Mouse (Mus musculus) stomach, embryonic 16.5 days (tissue): Measurements from ENCODE around the gene Bloc1s1. TPM values are rescaled to one million over a fixed set of nuclear protein-coding genes. Genes with fewer than 3 reads are reported as not detected.

ENCODE experiments used
- ATAC-seq: fragments of 200-750 bp; cut with Nextera tagmentation; 2 replicates; pipeline ENCODE4 v1.8.0; 2017; ENCODE audit warnings: moderate number of reproducible peaks, moderate TSS enrichment; ENCODE audit not compliant: insufficient read depth, low FRiP score
- H3K27ac ChIP-seq: fragments of 300-500 bp; sonication (generic); 2 replicates; pipeline ENCODE4 v1.5.1; 2014; ENCODE audit warnings: low read length
- H3K27me3 ChIP-seq: fragments of 300-500 bp; sonication (generic); 2 replicates; pipeline ENCODE4 v1.6.1; 2014; ENCODE audit warnings: low read length, control low read depth, mixed read lengths; ENCODE audit not compliant: control insufficient read depth, insufficient read depth
- H3K36me3 ChIP-seq: fragments of 300-500 bp; sonication (generic); 2 replicates; pipeline ENCODE4 v1.6.1; 2014; ENCODE audit warnings: low read length; ENCODE audit not compliant: control insufficient read depth, insufficient read depth
- H3K4me1 ChIP-seq: fragments of 300-500 bp; sonication (generic); 2 replicates; pipeline ENCODE4 v1.6.1; 2014; ENCODE audit warnings: low read length, control low read depth, mixed read lengths; ENCODE audit not compliant: control insufficient read depth, insufficient read depth
- H3K4me2 ChIP-seq: fragments of 300-500 bp; sonication (generic); 2 replicates; pipeline ENCODE4 v1.6.1; 2014; ENCODE audit warnings: low read depth, low read length, mixed read lengths
- H3K4me3 ChIP-seq: fragments of 300-500 bp; sonication (generic); replicated peaks from 2 replicates; pipeline ENCODE4 v1.5.1; 2014; ENCODE audit warnings: mild to moderate bottlenecking, low read length
- H3K9ac ChIP-seq: fragments of 300-500 bp; sonication (generic); 2 replicates; pipeline ENCODE4 v1.6.1; 2014; ENCODE audit warnings: low read length
- H3K9me3 ChIP-seq: fragments of 300-500 bp; sonication (generic); replicated peaks from 2 replicates; pipeline ENCODE4 v1.6.1; 2016; ENCODE audit warnings: low read length, control low read depth; ENCODE audit not compliant: control insufficient read depth
- WGBS: fragments of 180-500 bp; shearing (Covaris S2); extraction: QIAGEN DNeasy Blood & Tissue Kit; methylation state at CpG from one replicate; pipeline ENCODE4 v1.1.7; 2014; 5-methylcytosine and 5-hydroxymethylcytosine counted together
- polyA plus RNA-seq: library from polyadenylated mRNA; unstranded; fragments of >200 nt; fragmentation: Nextera tagmentation; extraction: Ambion mirVana; gene quantifications from 2 replicates; pipeline ENCODE4 v1.2.1, GENCODE M21; 2015

Bloc1s1 gene
- polyA plus RNA-seq, 1 experiment from 2014 or later, result 206 TPM

DNA sequence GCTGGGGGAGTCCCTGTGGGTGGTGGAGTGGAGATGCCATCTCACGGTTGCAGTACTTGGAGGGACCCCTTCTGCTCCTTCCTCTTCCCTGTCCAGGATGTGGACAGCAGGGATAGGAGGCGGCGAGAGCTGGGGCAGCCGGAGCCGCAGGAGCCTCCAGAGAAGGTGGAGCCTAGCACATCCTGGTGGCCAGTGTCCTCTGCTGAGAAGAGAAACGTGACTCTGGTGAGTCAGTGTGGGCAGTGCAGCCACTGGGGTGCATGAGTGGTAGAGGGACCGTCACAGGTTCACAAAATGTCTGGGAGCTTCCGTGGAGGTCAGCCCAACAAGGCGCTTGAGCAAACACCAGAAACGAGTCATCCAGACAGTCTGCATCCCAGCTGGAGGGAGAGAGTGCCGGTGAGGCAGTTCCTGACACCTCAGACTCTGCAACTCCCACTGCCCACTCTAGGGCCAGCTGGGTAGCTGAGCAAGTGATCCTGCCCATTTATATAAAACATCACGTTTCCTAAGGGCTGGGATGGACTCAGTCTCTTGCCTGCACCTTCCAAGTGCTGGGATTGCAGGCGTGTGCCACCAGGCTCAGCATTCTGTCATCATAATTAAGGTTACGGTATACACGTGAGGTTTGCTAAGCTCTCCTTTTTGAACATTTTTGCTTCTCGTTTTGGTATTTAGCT, 26.5 kb upstream of the Bloc1s1 start:
- ATAC-seq, result no peak
- H3K9me3 ChIP-seq, result no peaks in the 10 kb centered on the region; the same call in 1 of the 2 replicates
- H3K4me2 ChIP-seq, result no peak overlapping the region
- no peak overlapping the region for H3K4me3 ChIP-seq
- H3K27me3 ChIP-seq, result no peaks in the 10 kb centered on the region
- H3K4me1 ChIP-seq, result no peaks in the 10 kb centered on the region
- no peaks in the 10 kb centered on the region for H3K36me3 ChIP-seq
- no peak overlapping the region for H3K9ac ChIP-seq
- no peak overlapping the region for H3K27ac ChIP-seq
- WGBS, result 58% methylated on average over 16 of the region's 16 CpGs

DNA sequence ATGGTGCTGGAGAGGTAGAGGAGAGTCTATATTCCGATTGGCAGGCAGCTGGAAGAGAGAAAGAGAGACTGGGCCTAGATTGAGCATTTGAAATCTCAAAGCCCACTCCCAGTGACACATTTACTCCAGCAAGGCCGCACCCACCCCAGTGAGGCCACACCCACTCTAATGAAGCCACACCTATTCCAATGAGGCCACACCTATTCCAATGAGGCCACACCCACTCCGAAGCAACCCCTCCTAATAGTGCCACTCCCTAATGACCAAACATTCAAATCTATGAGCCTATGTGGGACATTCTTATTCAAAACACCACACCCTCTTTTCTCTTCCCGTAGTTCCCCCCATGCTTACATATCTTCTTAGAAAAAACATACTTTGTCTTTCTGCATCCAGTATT, 23.7 kb upstream of the Bloc1s1 start:
- H3K36me3 ChIP-seq, result no peaks in the 10 kb centered on the region
- H3K4me2 ChIP-seq, result no peak overlapping the region
- H3K9ac ChIP-seq, result no peak overlapping the region
- no peak overlapping the region for H3K4me3 ChIP-seq
- WGBS, result 84% methylated on average over 4 of the region's 4 CpGs
- no peak for ATAC-seq
- H3K4me1 ChIP-seq, result no peaks in the 10 kb centered on the region
- no peaks in the 10 kb centered on the region for H3K27me3 ChIP-seq
- no peaks in the 10 kb centered on the region; the same call in 1 of the 2 replicates for H3K9me3 ChIP-seq
- no peak overlapping the region for H3K27ac ChIP-seq

DNA sequence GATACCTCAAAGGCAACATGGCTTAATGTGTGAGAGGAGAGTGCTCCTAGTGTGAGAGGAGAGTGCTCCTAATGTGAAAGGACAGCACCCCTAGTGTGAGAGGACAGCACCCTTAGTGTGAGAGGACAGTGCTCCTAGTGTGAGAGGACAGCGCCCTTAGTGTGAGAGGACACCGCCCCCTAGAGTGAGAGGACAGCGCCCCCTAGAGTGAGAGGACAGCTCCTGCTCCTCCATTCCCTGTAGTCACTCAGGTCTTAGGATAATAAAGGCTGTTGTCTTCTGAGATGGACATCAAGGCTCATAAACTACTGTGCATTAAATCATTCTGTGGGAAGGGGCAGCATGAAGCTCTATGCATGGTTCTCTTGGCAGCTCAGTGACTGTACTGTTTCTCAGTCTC, 21.8 kb upstream of the Bloc1s1 start:
- H3K9me3 ChIP-seq, result no peaks in the 10 kb centered on the region; the same call in 1 of the 2 replicates
- no peak overlapping the region for H3K4me3 ChIP-seq
- no peak overlapping the region for H3K27ac ChIP-seq
- no peak overlapping the region for H3K4me2 ChIP-seq
- H3K9ac ChIP-seq, result no peak overlapping the region
- ATAC-seq, result no peak
- no peaks in the 10 kb centered on the region for H3K27me3 ChIP-seq
- no peaks in the 10 kb centered on the region for H3K4me1 ChIP-seq
- no peaks in the 10 kb centered on the region for H3K36me3 ChIP-seq
- 20% methylated on average over 3 of the region's 3 CpGs for WGBS

DNA sequence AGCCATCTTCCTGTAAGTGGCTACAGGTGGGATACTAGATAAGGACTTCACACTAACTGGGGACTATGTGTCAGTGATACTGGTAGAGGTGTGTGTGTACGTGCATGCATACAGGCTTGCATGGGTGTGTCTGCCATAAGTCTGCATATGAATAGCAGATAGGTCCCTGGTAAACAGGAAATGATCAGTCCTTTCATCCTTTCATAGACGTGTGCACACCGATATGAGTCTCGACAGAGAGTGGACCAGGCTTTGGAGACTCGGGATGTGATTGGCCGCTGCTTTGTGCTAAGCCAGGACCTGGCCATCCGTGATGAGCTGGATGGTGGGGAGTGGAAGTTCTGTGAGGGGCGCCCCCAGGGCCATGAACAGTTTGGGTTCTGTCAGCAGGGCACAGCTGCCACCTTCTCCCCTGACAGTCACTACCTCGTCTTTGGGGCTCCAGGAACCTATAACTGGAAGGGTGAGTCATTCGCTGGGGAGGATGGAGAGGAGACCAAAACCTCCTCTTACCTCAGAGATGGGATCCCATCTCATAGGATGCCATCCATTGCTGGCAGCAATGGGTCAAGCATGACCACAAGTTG, 16.7 kb upstream of the Bloc1s1 start:
- 74% methylated on average over 10 of the region's 10 CpGs for WGBS
- no peak overlapping the region for H3K4me2 ChIP-seq
- H3K27ac ChIP-seq, result no peak overlapping the region
- H3K9me3 ChIP-seq, result no peaks in the 10 kb centered on the region
- no peaks in the 10 kb centered on the region; the same call in 1 of the 2 replicates for H3K4me1 ChIP-seq
- H3K36me3 ChIP-seq, result no peaks in the 10 kb centered on the region
- peaks cover 8% of the 10 kb centered on the region for H3K27me3 ChIP-seq
- H3K4me3 ChIP-seq, result no peak overlapping the region
- no peak for ATAC-seq
- no peak overlapping the region for H3K9ac ChIP-seq

DNA sequence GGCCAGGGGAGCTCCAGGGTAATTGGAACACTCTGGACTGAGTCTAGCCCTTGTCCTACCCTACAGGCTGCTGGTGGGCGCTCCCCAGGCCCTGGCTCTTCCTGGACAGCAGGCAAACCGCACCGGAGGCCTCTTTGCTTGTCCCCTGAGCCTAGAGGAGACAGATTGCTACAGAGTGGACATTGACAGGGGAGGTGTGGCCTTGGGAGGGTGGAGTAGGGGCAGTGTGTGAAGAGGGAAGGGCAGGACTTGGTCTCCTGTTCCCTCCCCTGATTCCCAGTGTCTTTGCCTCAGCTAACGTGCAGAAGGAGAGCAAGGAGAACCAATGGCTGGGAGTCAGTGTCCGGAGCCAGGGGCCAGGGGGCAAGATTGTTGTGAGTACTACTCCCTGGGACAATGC, 15.1 kb upstream of the Bloc1s1 start:
- H3K4me1 ChIP-seq, result no peaks in the 10 kb centered on the region; the same call in 1 of the 2 replicates
- 37% methylated on average over 5 of the region's 5 CpGs for WGBS
- H3K4me3 ChIP-seq, result no peak overlapping the region
- no peak overlapping the region for H3K4me2 ChIP-seq
- peaks cover 23% of the 10 kb centered on the region for H3K27me3 ChIP-seq
- peak; percentile 35 for ATAC-seq
- no peaks in the 10 kb centered on the region for H3K9me3 ChIP-seq
- H3K9ac ChIP-seq, result no peak overlapping the region
- no peak overlapping the region for H3K27ac ChIP-seq
- H3K36me3 ChIP-seq, result no peaks in the 10 kb centered on the region

DNA sequence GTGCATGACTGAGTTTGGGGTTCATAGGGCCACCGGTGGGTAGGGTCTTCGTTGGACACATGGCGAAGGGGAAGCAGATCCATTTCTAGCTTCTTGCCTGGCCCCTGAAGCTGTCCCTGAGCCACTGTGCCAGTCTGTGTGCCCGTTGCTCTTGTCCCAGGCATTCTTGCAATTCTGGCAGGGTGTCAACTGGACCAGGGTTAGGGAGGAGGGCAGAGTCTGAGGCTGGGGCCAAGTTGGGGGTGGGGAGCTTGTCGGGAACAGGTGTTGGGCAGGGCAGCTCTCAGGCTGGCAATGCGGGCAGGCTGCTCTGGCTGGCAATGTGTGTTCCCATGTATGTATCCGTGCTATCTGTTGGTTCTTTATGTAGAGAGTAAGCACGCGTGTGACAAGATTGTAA, 14.6 kb upstream of the Bloc1s1 start:
- H3K4me1 ChIP-seq, result no peaks in the 10 kb centered on the region; the same call in 1 of the 2 replicates
- no peaks in the 10 kb centered on the region for H3K36me3 ChIP-seq
- no peak overlapping the region for H3K4me2 ChIP-seq
- peaks cover 28% of the 10 kb centered on the region for H3K27me3 ChIP-seq
- no peaks in the 10 kb centered on the region for H3K9me3 ChIP-seq
- no peak overlapping the region for H3K4me3 ChIP-seq
- 68% methylated on average over 9 of the region's 9 CpGs for WGBS
- ATAC-seq, result peak; percentile 42; the same call in 1 of the 2 replicates
- no peak overlapping the region for H3K27ac ChIP-seq
- H3K9ac ChIP-seq, result no peak overlapping the region

DNA sequence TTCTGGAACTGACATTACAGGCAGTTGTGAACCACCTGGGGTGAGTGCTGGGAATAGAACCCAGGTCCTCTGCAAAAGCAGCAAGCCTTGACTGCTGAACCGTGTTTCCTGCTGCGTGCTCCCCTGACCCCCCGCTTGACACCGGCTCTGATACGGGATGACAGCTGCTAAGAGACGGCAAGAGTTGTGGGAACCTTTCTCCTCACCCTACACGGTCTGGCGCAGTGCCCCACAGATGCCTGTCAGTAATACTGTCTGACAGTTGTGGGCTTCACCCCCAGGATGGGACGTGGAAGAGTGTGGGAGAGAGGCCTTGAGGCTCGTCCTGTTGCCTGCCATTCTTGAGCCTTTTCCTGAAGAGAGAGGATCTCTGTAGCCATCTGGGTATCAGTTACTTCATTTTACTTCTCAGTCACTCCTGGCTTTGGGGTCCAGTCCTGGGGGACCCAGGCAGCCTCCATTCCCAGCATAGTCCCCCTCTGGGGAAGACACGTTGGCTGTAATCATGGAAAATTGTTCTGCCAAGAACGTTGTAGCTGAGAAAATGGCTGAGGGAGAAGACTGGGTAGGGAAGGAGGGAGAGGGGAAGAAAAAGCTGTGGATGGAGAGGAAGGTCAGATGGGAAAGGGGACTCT, 14.0 kb upstream of the Bloc1s1 start:
- 66% methylated on average over 12 of the region's 12 CpGs for WGBS
- no peak overlapping the region for H3K4me2 ChIP-seq
- H3K4me1 ChIP-seq, result no peaks in the 10 kb centered on the region; the same call in 1 of the 2 replicates

DNA sequence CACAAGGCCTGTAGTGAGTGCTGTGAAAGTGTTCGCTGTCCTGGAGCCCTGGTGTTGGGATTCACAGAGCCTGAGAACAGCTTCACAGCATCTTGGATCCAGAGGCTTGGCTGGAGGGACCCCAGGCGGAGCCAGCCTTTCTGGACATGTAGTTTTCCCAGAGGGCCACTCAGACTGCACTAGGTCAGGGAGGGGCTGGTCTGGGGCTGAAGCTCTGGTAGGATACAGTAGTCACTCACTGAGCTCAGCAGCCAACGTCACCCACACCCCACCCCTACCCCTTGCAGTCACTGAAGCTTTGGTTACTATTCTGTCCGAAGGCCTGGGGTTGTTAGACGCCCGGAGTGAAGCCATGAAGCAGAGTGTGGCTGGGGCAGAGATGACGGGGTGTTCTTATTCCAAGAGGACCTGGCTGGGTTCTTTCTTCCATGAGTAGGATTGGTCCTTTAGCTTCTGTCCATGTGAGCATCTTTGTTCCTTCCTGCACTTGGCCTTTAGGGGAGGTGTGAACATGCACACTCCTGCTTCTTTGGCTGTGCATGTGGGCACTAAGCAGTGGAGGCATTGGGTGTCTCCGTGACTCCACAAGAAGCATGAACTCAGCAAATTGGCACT, 12.1 kb upstream of the Bloc1s1 start:
- 72% methylated on average over 8 of the region's 8 CpGs for WGBS
- ATAC-seq, result 0 out of 2 replicates have a peak, but pooled peaks have one; percentile 12
- H3K4me1 ChIP-seq, result no peaks in the 10 kb centered on the region; the same call in 1 of the 2 replicates
- H3K36me3 ChIP-seq, result no peaks in the 10 kb centered on the region
- H3K27ac ChIP-seq, result no peak overlapping the region
- no peak overlapping the region for H3K4me2 ChIP-seq
- no peak overlapping the region for H3K9ac ChIP-seq
- no peaks in the 10 kb centered on the region for H3K9me3 ChIP-seq
- no peak overlapping the region for H3K4me3 ChIP-seq
- peaks cover 48% of the 10 kb centered on the region for H3K27me3 ChIP-seq

More for the DNA sequence above, 14.0 kb upstream of the Bloc1s1 start:
- no peak for ATAC-seq
- Histone ChIP-seq H3K9me3 (no peaks in the 10 kb centered on the region), H3K9ac (no peak overlapping the region), H3K36me3 (no peaks in the 10 kb centered on the region), H3K27me3 (peaks cover 33% of the 10 kb centered on the region), H3K27ac (no peak overlapping the region), H3K4me3 (no peak overlapping the region)
